Mouse (Mus musculus) lung, embryonic 16.5 days (tissue): ENCODE data around the gene Ptgr1. TPM values are rescaled to one million over a fixed set of nuclear protein-coding genes. Genes with fewer than 3 reads are reported as not detected.

Experiments used
- ATAC-seq: fragments of 200-750 bp; cut with Nextera tagmentation; 2 replicates; pipeline ENCODE4 v1.8.0; 2017; ENCODE audit warnings: low read depth, mild to moderate bottlenecking, moderate library complexity
- H3K27ac ChIP-seq: fragments of 300-500 bp; sonication (generic); 2 replicates; pipeline ENCODE4 v1.5.1; 2014; ENCODE audit warnings: mild to moderate bottlenecking, control low read depth, low read length
- H3K27me3 ChIP-seq: fragments of 300-500 bp; sonication (generic); 2 replicates; pipeline ENCODE4 v1.6.1; 2014; ENCODE audit warnings: low read depth, low read length, mixed read lengths; ENCODE audit not compliant: control insufficient read depth, insufficient read depth
- H3K36me3 ChIP-seq: fragments of 300-500 bp; sonication (generic); 2 replicates; pipeline ENCODE4 v1.6.1; 2014; ENCODE audit warnings: low read length; ENCODE audit not compliant: control insufficient read depth, insufficient read depth
- H3K4me1 ChIP-seq: fragments of 300-500 bp; sonication (generic); replicated peaks from 2 replicates; pipeline ENCODE4 v1.6.1; 2014; ENCODE audit warnings: low read length, mixed read lengths; ENCODE audit not compliant: control insufficient read depth, insufficient read depth
- H3K4me2 ChIP-seq: fragments of 300-500 bp; sonication (generic); 2 replicates; pipeline ENCODE4 v1.6.1; 2014; ENCODE audit warnings: low read depth, low read length, control low read depth
- H3K4me3 ChIP-seq: fragments of 300-500 bp; sonication (generic); 2 replicates; pipeline ENCODE4 v1.5.1; 2014; ENCODE audit warnings: mild to moderate bottlenecking, low read length, control low read depth
- H3K9ac ChIP-seq: fragments of 300-500 bp; sonication (generic); 2 replicates; pipeline ENCODE4 v1.6.1; 2014; ENCODE audit warnings: low read length, control low read depth
- H3K9me3 ChIP-seq: fragments of 300-500 bp; sonication (generic); 2 replicates; pipeline ENCODE4 v1.6.1; 2016; ENCODE audit warnings: low read length; ENCODE audit not compliant: control insufficient read depth
- WGBS: fragments of 180-500 bp; shearing (Covaris S2); extraction: QIAGEN DNeasy Blood & Tissue Kit; methylation state at CpG from one replicate; pipeline ENCODE4 v1.1.7; 2014; 5-methylcytosine and 5-hydroxymethylcytosine counted together
- polyA plus RNA-seq: library from polyadenylated mRNA; unstranded; fragments of >200 nt; fragmentation: Nextera tagmentation; extraction: Ambion mirVana; gene quantifications from 2 replicates; pipeline ENCODE4 v1.2.1, GENCODE M21; 2015

Gene Ptgr1
- polyA plus RNA-seq, 1 experiment from 2014 or later, result 43.5 TPM

GRCm38 (mm10) chr4:58975711-58976110 is 11.2 kb downstream of the Ptgr1 start:
- ATAC-seq, result no peak

GRCm38 (mm10) chr4:58970678-58971077 is 16.2 kb downstream of the Ptgr1 start:
- H3K4me3 ChIP-seq, result no peak overlapping the region
- H3K9ac ChIP-seq, result no peak overlapping the region
- 86% methylated on average over 4 of the region's 4 CpGs for WGBS
- no peak for ATAC-seq
- no peak overlapping the region for H3K27ac ChIP-seq
- no peaks in the 10 kb centered on the region for H3K9me3 ChIP-seq
- H3K4me1 ChIP-seq, result no peaks in the 10 kb centered on the region
- no peak overlapping the region for H3K4me2 ChIP-seq
- H3K27me3 ChIP-seq, result no peaks in the 10 kb centered on the region
- H3K36me3 ChIP-seq, result peaks cover 11% of the 10 kb centered on the region; the same call in 1 of the 2 replicates

More at GRCm38 (mm10) chr4:58975711-58976110, 11.2 kb downstream of the Ptgr1 start:
- WGBS, result 75% methylated on average over 5 of the region's 5 CpGs
- peaks cover 14% of the 10 kb centered on the region; the same call in 1 of the 2 replicates for H3K36me3 ChIP-seq
- H3K4me3 ChIP-seq, result no peak overlapping the region
- no peak overlapping the region for H3K27ac ChIP-seq
- no peaks in the 10 kb centered on the region for H3K9me3 ChIP-seq
- H3K27me3 ChIP-seq, result no peaks in the 10 kb centered on the region
- no peaks in the 10 kb centered on the region for H3K4me1 ChIP-seq
- H3K9ac ChIP-seq, result no peak overlapping the region
- no peak overlapping the region for H3K4me2 ChIP-seq

DNA sequence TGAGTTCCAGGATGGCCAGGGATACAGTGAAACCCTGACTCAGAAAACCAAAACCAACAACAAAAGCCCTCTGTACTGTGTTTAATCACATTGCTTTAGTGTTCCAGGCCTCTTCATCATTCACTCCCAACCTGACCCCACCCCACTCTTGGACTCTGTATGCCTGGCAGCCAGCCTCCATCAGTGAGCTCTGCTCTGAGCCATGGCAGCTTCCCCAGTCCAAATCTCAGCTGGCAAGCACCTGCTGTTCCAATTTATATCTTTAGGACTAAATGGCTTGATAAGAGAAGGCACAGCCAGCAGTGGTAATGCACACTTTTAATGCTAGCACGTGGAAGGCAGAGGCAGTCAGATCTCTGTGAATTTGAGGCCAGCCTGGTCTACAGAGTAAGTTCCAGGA is 21.8 kb downstream of the Ptgr1 start:
- Histone ChIP-seq H3K27me3 (no peaks in the 10 kb centered on the region), H3K4me2 (no peak overlapping the region), H3K4me3 (no peak overlapping the region), H3K9ac (no peak overlapping the region), H3K9me3 (no peaks in the 10 kb centered on the region), H3K4me1 (no peaks in the 10 kb centered on the region), H3K27ac (no peak overlapping the region), H3K36me3 (no peaks in the 10 kb centered on the region)
- WGBS, result 73% methylated on average over 1 of the region's 1 CpGs
- ATAC-seq, result no peak

- WGBS, result 94% methylated on average over 4 of the region's 4 CpGs
- Histone ChIP-seq H3K27ac (no peak overlapping the region), H3K9ac (no peak overlapping the region), H3K4me3 (no peak overlapping the region), H3K9me3 (no peaks in the 10 kb centered on the region), H3K4me1 (no peaks in the 10 kb centered on the region), H3K27me3 (no peaks in the 10 kb centered on the region), H3K4me2 (no peak overlapping the region), H3K36me3 (no peaks in the 10 kb centered on the region)
- no peak for ATAC-seq
Measured at GRCm38 (mm10) chr4:58963271-58963670, 23.6 kb downstream of the Ptgr1 start.

DNA sequence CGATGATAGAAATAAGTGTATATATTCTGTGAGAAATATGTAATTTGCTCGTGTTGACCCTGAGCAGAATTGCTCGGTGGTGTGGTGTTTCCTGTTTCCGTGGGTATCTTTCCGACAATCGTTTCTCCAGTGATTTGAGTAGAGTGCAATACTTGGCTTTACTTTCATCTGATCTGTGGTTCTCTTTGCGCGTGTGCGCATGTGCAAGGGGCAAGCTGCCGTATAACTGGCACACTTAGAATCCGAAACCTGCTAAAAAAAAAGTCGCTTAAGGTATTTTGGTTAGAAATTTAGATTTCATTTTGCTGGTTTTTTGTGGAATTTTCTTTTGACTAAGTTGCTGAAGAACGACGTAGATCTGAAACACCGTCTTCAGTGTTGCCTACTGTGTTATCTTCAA is 25.2 kb downstream of the Ptgr1 start:
- H3K4me3 ChIP-seq, result no peak overlapping the region
- no peaks in the 10 kb centered on the region for H3K27me3 ChIP-seq
- H3K36me3 ChIP-seq, result no peaks in the 10 kb centered on the region
- no peak overlapping the region for H3K4me2 ChIP-seq
- H3K9me3 ChIP-seq, result no peaks in the 10 kb centered on the region
- 87% methylated on average over 15 of the region's 15 CpGs for WGBS
- ATAC-seq, result no peak
- H3K9ac ChIP-seq, result no peak overlapping the region
- H3K4me1 ChIP-seq, result no peaks in the 10 kb centered on the region
- no peak overlapping the region for H3K27ac ChIP-seq

DNA sequence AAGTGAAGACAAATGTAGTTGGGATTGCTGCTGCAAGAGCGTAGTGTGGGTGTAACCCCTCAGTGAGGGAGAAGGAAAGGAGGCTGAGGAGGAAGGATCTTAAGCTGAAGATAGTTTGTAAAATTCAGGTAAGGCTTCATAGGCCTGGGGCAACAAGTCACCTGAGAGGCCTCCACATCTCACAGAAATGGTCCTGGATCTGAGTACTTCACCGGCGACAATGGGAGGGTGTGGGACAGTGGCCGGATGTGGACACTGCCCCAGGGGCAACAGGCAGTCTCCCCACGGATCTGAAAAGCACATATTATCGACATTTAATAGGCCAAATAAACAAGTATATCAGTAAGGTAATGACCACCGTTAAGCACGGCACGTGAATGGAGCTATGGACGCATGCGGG is 34.3 kb downstream of the Ptgr1 start:
- Histone ChIP-seq H3K27ac (no peak overlapping the region), H3K4me2 (no peak overlapping the region), H3K36me3 (no peaks in the 10 kb centered on the region), H3K9me3 (no peaks in the 10 kb centered on the region), H3K9ac (no peak overlapping the region), H3K4me3 (no peak overlapping the region), H3K4me1 (no peaks in the 10 kb centered on the region), H3K27me3 (no peaks in the 10 kb centered on the region)
- 86% methylated on average over 11 of the region's 11 CpGs for WGBS
- no peak for ATAC-seq

DNA sequence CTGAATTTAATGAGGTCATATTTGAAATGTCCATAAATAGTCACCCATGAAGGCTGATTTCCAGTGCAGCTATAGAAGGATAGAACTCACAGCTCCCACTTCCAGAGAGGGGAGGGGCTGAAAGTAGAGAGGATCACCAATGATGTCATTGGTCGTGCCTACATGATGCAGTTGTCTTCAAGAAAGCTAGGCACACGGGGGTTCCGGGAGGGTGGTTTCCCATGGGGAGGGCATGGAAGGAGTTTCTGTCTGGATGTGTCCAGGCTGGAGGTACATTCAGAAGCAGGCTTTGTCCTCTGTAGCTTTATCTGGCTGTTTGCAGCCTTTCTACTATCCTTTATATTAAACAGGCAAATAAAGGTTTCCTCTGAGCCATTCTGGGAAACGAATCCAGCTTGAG is 38.5 kb downstream of the Ptgr1 start:
- Histone ChIP-seq H3K27ac (no peak overlapping the region), H3K9me3 (no peaks in the 10 kb centered on the region), H3K36me3 (no peaks in the 10 kb centered on the region), H3K4me2 (no peak overlapping the region), H3K27me3 (no peaks in the 10 kb centered on the region), H3K9ac (no peak overlapping the region), H3K4me1 (no peaks in the 10 kb centered on the region), H3K4me3 (no peak overlapping the region)
- 78% methylated on average over 4 of the region's 4 CpGs for WGBS
- ATAC-seq, result no peak

DNA sequence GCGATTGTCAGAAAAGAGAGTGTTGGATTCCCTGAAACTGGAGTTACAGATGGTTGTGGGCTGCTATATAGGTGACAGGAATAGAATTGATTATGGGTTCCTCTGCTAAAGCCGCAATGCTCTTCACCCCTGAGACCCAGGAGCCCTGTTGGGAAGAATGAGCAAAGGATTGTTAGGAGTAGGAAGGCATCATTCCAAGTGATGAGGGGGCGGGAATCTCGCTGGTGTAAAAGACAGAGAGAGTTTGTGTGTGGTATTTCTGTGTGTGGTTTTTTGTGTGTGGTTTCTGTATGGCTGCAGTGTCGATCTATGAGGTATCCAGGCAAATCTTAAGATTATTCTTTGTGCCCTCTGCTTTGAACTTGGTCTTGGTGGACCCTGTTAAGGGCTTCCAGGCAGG is 42.2 kb downstream of the Ptgr1 start:
- Histone ChIP-seq H3K4me2 (no peak overlapping the region), H3K9me3 (no peaks in the 10 kb centered on the region), H3K4me1 (no peaks in the 10 kb centered on the region; the same call in 1 of the 2 replicates), H3K4me3 (no peak overlapping the region), H3K36me3 (no peaks in the 10 kb centered on the region), H3K27me3 (no peaks in the 10 kb centered on the region), H3K27ac (no peak overlapping the region), H3K9ac (no peak overlapping the region)
- 58% methylated on average over 5 of the region's 5 CpGs for WGBS
- ATAC-seq, result no peak

- Histone ChIP-seq H3K4me3 (peak overlapping the region; percentile 79), H3K27me3 (no peaks in the 10 kb centered on the region), H3K9ac (peak overlapping the region; percentile 73), H3K4me1 (no peaks in the 10 kb centered on the region; the same call in 1 of the 2 replicates), H3K36me3 (no peaks in the 10 kb centered on the region), H3K4me2 (peak overlapping the region; percentile 93), H3K9me3 (no peaks in the 10 kb centered on the region), H3K27ac (no peak overlapping the region)
- WGBS, result 13% methylated on average over 6 of the region's 6 CpGs
- no peak for ATAC-seq
Measured at GRCm38 (mm10) chr4:58944206-58944553, 42.7 kb downstream of the Ptgr1 start.
